ENCODE assay signal across 8 mouse cellular contexts in genomic region chr17:45565103-45565502, GRCm38 (mm10). TPM values are rescaled to one million over a fixed set of nuclear protein-coding genes. Genes with fewer than 3 reads are reported as not detected.
A peak's percentile ranks its signal among the peaks of the same experiment; 100 is the strongest.
DNase-seq lines count a peak whose midpoint lies in the region; ATAC-seq and TF ChIP-seq lines count a peak whose summit lies in the region.

No protein-coding gene starts in this region.

- ATAC-seq in forebrain, embryonic 11.5 days (replicated peaks; ENCODE audit: low FRiP score), result no peak
- no peak for ATAC-seq in limb, embryonic 14.5 days (ENCODE audit: low FRiP score, low read depth)

- no peak for TF ChIP-seq POLR2A in limb, embryonic 14.5 days (IDR thresholded peaks at IDR 0.05; ENCODE audit: borderline replicate concordance, extremely low read depth, insufficient read depth, insufficient read length)
- TF ChIP-seq POLR2A in small intestine, adult 2 months (IDR thresholded peaks at IDR 0.05; ENCODE audit: low read depth, low read length), result no peak

- peaks cover 32% of the 10 kb centered on the region for H3K36me3 ChIP-seq in forebrain, embryonic 11.5 days (ENCODE audit: control insufficient read depth, insufficient read depth, low read length)
- peaks cover 42% of the 10 kb centered on the region for H3K36me3 ChIP-seq in limb, embryonic 14.5 days (ENCODE audit: control insufficient read depth, insufficient read depth, low read length)
- peaks cover 39% of the 10 kb centered on the region for H3K36me3 ChIP-seq in small intestine, adult 2 months (ENCODE audit: control insufficient read depth, insufficient read depth, low read length)

- 93% methylated on average over 11 of the region's 11 CpGs for WGBS in forebrain, embryonic 11.5 days
- WGBS in limb, embryonic 14.5 days, result 91% methylated on average over 11 of the region's 11 CpGs
- WGBS in small intestine, adult 2 months, result 73% methylated on average over 11 of the region's 11 CpGs

- DNase-seq in layer of hippocampus, adult 2 months (ENCODE audit: low spot score in 2 of 2), result no peak
- no peak for DNase-seq in layer of hippocampus, postnatal 36 days
- DNase-seq in forebrain, embryonic 11.5 days (ENCODE audit: low spot score), result no peak
- no peak for DNase-seq in limb, embryonic 14.5 days (ENCODE audit: low spot score)
- no peak for DNase-seq in spleen, adult 18-20 months
- no peak for DNase-seq in right cerebral cortex, postnatal 14 days
- no peak for DNase-seq in B cell, adult 2 months

- TF ChIP-seq CTCF in layer of hippocampus, adult 2 months (conservative IDR thresholded peaks at IDR 0.05), result no peak
- no peak for TF ChIP-seq CTCF in small intestine, adult 2 months (IDR thresholded peaks at IDR 0.05; ENCODE audit: extremely low read depth, insufficient read length, insufficient replicate concordance, low read depth, low read length)

- peaks cover 10% of the 10 kb centered on the region; the same call in 1 of the 2 replicates for H3K4me1 ChIP-seq in forebrain, embryonic 11.5 days (replicated peaks; ENCODE audit: control insufficient read depth, insufficient read depth, low read length)
- peaks cover 14% of the 10 kb centered on the region; the same call in 1 of the 2 replicates for H3K4me1 ChIP-seq in limb, embryonic 14.5 days (ENCODE audit: control insufficient read depth, insufficient read depth, low read length)
- peaks cover 7% of the 10 kb centered on the region; the same call in 1 of the 2 replicates for H3K4me1 ChIP-seq in small intestine, adult 2 months (ENCODE audit: control insufficient read depth, insufficient read depth, insufficient read length, low read length)

- peak overlapping the region; percentile 89 for H3K9ac ChIP-seq in forebrain, embryonic 11.5 days (ENCODE audit: low read length)
- peak overlapping the region; percentile 86; the same call in 1 of the 2 replicates for H3K9ac ChIP-seq in limb, embryonic 14.5 days (ENCODE audit: low read depth, low read length, severe bottlenecking)

- H3K27ac ChIP-seq in layer of hippocampus, adult 2 months, result 0 out of 2 replicates have a peak overlapping the region, but pooled peaks have one; percentile 94
- H3K27ac ChIP-seq in forebrain, embryonic 11.5 days (ENCODE audit: low read depth, low read length), result no peak overlapping the region
- H3K27ac ChIP-seq in limb, embryonic 14.5 days (replicated peaks; ENCODE audit: low read depth, low read length), result no peak overlapping the region
- H3K27ac ChIP-seq in small intestine, adult 2 months (ENCODE audit: insufficient read depth, low read depth, low read length), result no peak overlapping the region

- H3K27me3 ChIP-seq in forebrain, embryonic 11.5 days (ENCODE audit: control insufficient read depth, insufficient read depth, low read length), result no peaks in the 10 kb centered on the region
- no peaks in the 10 kb centered on the region for H3K27me3 ChIP-seq in limb, embryonic 14.5 days (ENCODE audit: control insufficient read depth, insufficient read depth, low read length)
- H3K27me3 ChIP-seq in small intestine, adult 2 months (ENCODE audit: control insufficient read depth, insufficient read depth, low read length), result no peaks in the 10 kb centered on the region

- peak overlapping the region; percentile 93 for H3K4me2 ChIP-seq in forebrain, embryonic 11.5 days (ENCODE audit: low read depth, low read length, severe bottlenecking)
- H3K4me2 ChIP-seq in limb, embryonic 14.5 days (replicated peaks; ENCODE audit: low read depth, low read length, severe bottlenecking), result peak overlapping the region; percentile 89

- no peaks in the 10 kb centered on the region for H3K9me3 ChIP-seq in forebrain, embryonic 11.5 days (ENCODE audit: control insufficient read depth, low read length)
- H3K9me3 ChIP-seq in limb, embryonic 14.5 days (ENCODE audit: control insufficient read depth, low read length), result no peaks in the 10 kb centered on the region

- peak overlapping the region; percentile 93; the same call in 1 of the 2 replicates for H3K4me3 ChIP-seq in layer of hippocampus, adult 2 months
- peak overlapping the region; percentile 86 for H3K4me3 ChIP-seq in forebrain, embryonic 11.5 days (ENCODE audit: low read depth, low read length)
- peak overlapping the region; percentile 86 for H3K4me3 ChIP-seq in limb, embryonic 14.5 days (replicated peaks; ENCODE audit: low read length)
- H3K4me3 ChIP-seq in small intestine, adult 2 months (ENCODE audit: low read depth, low read length), result peak overlapping the region; percentile 89

RNA-seq across cellular contexts. Expression of gene Slc35b2, which starts 1.4 kb away (rescaled TPM):
- total RNA-seq in layer of hippocampus, adult 2 months (2021), result 10 to 100 TPM; 31.1 to 31.8 TPM
- 10 to 100 TPM; 28.2 to 29.4 TPM for total RNA-seq in layer of hippocampus, postnatal 36 days (2021)
- 103 and 105 TPM in 2 replicates for polyA plus RNA-seq in forebrain, embryonic 11.5 days (2014; fragmentation: Nextera tagmentation; extraction: Ambion mirVana)
- polyA plus RNA-seq in limb, embryonic 14.5 days (2012; rRNA removed), result 96.9 and 168 TPM in 2 replicates
- polyA plus RNA-seq in limb, embryonic 14.5 days (2014; fragmentation: Nextera tagmentation; extraction: Ambion mirVana), result 128 and 138 TPM in 2 replicates
- 98.2 and 105 TPM in 2 replicates for polyA plus RNA-seq in small intestine, adult 2 months (2012; rRNA removed)

RNA-seq across cellular contexts. Expression of gene Hsp90ab1, which starts 8.0 kb away (rescaled TPM):
- 1,000 to 10,000 TPM; 1,695 to 1,765 TPM for total RNA-seq in layer of hippocampus, adult 2 months (2021)
- 1,000 to 10,000 TPM; 1,811 to 1,865 TPM for total RNA-seq in layer of hippocampus, postnatal 36 days (2021)
- polyA plus RNA-seq in forebrain, embryonic 11.5 days (2014; fragmentation: Nextera tagmentation; extraction: Ambion mirVana), result 1,787 and 1,872 TPM in 2 replicates
- polyA plus RNA-seq in limb, embryonic 14.5 days (2012; rRNA removed), result 788 and 951 TPM in 2 replicates
- polyA plus RNA-seq in limb, embryonic 14.5 days (2014; fragmentation: Nextera tagmentation; extraction: Ambion mirVana), result 1,382 and 1,446 TPM in 2 replicates
- polyA plus RNA-seq in small intestine, adult 2 months (2012; rRNA removed), result 93.8 and 157 TPM in 2 replicates

RNA-seq across cellular contexts. Expression of gene Nfkbie, which starts 9.6 kb away (rescaled TPM):
- 1 to 10 TPM; 2.6 to 2.7 TPM for total RNA-seq in layer of hippocampus, adult 2 months (2021)
- total RNA-seq in layer of hippocampus, postnatal 36 days (2021), result 1 to 10 TPM; 2.6 to 3.4 TPM
- 5.9 and 6.0 TPM in 2 replicates for polyA plus RNA-seq in forebrain, embryonic 11.5 days (2014; fragmentation: Nextera tagmentation; extraction: Ambion mirVana)
- polyA plus RNA-seq in limb, embryonic 14.5 days (2012; rRNA removed), result 3.6 and 4.3 TPM in 2 replicates
- polyA plus RNA-seq in limb, embryonic 14.5 days (2014; fragmentation: Nextera tagmentation; extraction: Ambion mirVana), result 4.0 and 6.6 TPM in 2 replicates
- polyA plus RNA-seq in small intestine, adult 2 months (2012; rRNA removed), result 4.6 and 6.2 TPM in 2 replicates

RNA-seq across cellular contexts. Expression of gene Tmem151b, which starts 15.6 kb away (rescaled TPM):
- 100 to 1,000 TPM; 106 to 112 TPM for total RNA-seq in layer of hippocampus, adult 2 months (2021)
- 100 to 1,000 TPM; 106 to 112 TPM for total RNA-seq in layer of hippocampus, postnatal 36 days (2021)
- polyA plus RNA-seq in forebrain, embryonic 11.5 days (2014; fragmentation: Nextera tagmentation; extraction: Ambion mirVana), result 8.2 and 9.1 TPM in 2 replicates
- polyA plus RNA-seq in limb, embryonic 14.5 days (2012; rRNA removed), result 6.1 and 9.3 TPM in 2 replicates
- polyA plus RNA-seq in limb, embryonic 14.5 days (2014; fragmentation: Nextera tagmentation; extraction: Ambion mirVana), result 2.9 and 4.7 TPM in 2 replicates
- 0.53 and 0.94 TPM in 2 replicates for polyA plus RNA-seq in small intestine, adult 2 months (2012; rRNA removed)

RNA-seq across cellular contexts. Expression of gene Slc29a1, which starts 34.3 kb away (rescaled TPM):
- 10 to 100 TPM; 21.1 to 23.0 TPM for total RNA-seq in layer of hippocampus, adult 2 months (2021)
- total RNA-seq in layer of hippocampus, postnatal 36 days (2021), result 10 to 100 TPM; 20.8 to 21.5 TPM
- 56.7 TPM in 2 replicates for polyA plus RNA-seq in forebrain, embryonic 11.5 days (2014; fragmentation: Nextera tagmentation; extraction: Ambion mirVana)
- polyA plus RNA-seq in limb, embryonic 14.5 days (2012; rRNA removed), result 122 and 157 TPM in 2 replicates
- polyA plus RNA-seq in limb, embryonic 14.5 days (2014; fragmentation: Nextera tagmentation; extraction: Ambion mirVana), result 94.5 and 103 TPM in 2 replicates
- 26.1 and 35.2 TPM in 2 replicates for polyA plus RNA-seq in small intestine, adult 2 months (2012; rRNA removed)
